Mouse (Mus musculus) C2C12 (cell line): ENCODE measurements at regions not wholly inside any gene's neighbourhood (a gene's known extent, or its start where the extent isn't known, plus 50 kb on each side); places are given as distances from the start of the nearest gene placed in this dataset.

Source experiments
- CEBPB ChIP-seq: IDR thresholded peaks from one replicate; pipeline ENCODE4 v1.6.1; 2011; ENCODE audit warnings: low read depth, mild to moderate bottlenecking, control low read depth, moderate library complexity
- CTCF ChIP-seq: IDR thresholded peaks from one replicate; pipeline ENCODE4 v1.5.1; 2011; ENCODE audit not compliant: control insufficient read depth, insufficient read depth, insufficient read length
- FOSL1 ChIP-seq: IDR thresholded peaks from one replicate; pipeline ENCODE4 v1.8.0; 2011; ENCODE audit warnings: mild to moderate bottlenecking, low read length; ENCODE audit not compliant: poor library complexity, insufficient read depth, severe bottlenecking
- MAX ChIP-seq: IDR thresholded peaks from one replicate; pipeline ENCODE4 v1.6.1; 2011; ENCODE audit warnings: mild to moderate bottlenecking, control low read depth
- MYOD1 ChIP-seq: IDR thresholded peaks from one replicate; pipeline ENCODE4 v1.6.1; 2011; ENCODE audit warnings: low read depth; ENCODE audit not compliant: control insufficient read depth, insufficient read length
- MYOG ChIP-seq: IDR thresholded peaks from one replicate; pipeline ENCODE4 v1.6.1; 2011; ENCODE audit not compliant: control insufficient read depth, insufficient read length; ENCODE audit errors: extremely low read depth
- USF1 ChIP-seq: IDR thresholded peaks from one replicate; pipeline ENCODE4 v1.6.1; 2011; ENCODE audit warnings: low read depth, mild to moderate bottlenecking, control low read depth, moderate library complexity

- TF ChIP-seq CTCF: no peak
- TF ChIP-seq MYOG: no peak
- no peak for TF ChIP-seq USF1
- TF ChIP-seq MAX: no peak
- TF ChIP-seq CEBPB: no peak
- TF ChIP-seq MYOD1: no peak
- no peak for TF ChIP-seq FOSL1
Observed at GRCm38 (mm10) chr1:164602568-164602967, 144.4 kb upstream of the Atp1b1 start.
